Mouse (Mus musculus) stomach, embryonic 15.5 days (tissue): ENCODE measurements around the gene E430018J23Rik. TPM values are rescaled to one million over a fixed set of nuclear protein-coding genes. Genes with fewer than 3 reads are reported as not detected.
"Not testable (repeated sequence)": the region's sequence is repeated elsewhere in the genome, so short reads cannot be mapped to it uniquely, and the experiment has no call there.

Experiments
- ATAC-seq: fragments of 200-750 bp; cut with Nextera tagmentation; 2 replicates; pipeline ENCODE4 v1.8.0; 2017; ENCODE audit warnings: low read depth, moderate number of reproducible peaks, moderate TSS enrichment; ENCODE audit not compliant: insufficient read depth, low FRiP score
- H3K27ac ChIP-seq: fragments of 300-500 bp; sonication (generic); 2 replicates; pipeline ENCODE4 v1.5.1; 2015; ENCODE audit warnings: mild to moderate bottlenecking, inconsistent platforms
- H3K27me3 ChIP-seq: fragments of 300-500 bp; sonication (generic); replicated peaks from 2 replicates; pipeline ENCODE4 v1.6.1; 2015; ENCODE audit warnings: inconsistent platforms
- H3K36me3 ChIP-seq: fragments of 300-500 bp; sonication (generic); 2 replicates; pipeline ENCODE4 v1.6.1; 2015; ENCODE audit warnings: inconsistent platforms
- H3K4me1 ChIP-seq: fragments of 300-500 bp; sonication (generic); 2 replicates; pipeline ENCODE4 v1.6.1; 2015; ENCODE audit warnings: inconsistent platforms
- H3K4me2 ChIP-seq: fragments of 300-500 bp; sonication (generic); 2 replicates; pipeline ENCODE4 v1.6.1; 2015; ENCODE audit warnings: mild to moderate bottlenecking, inconsistent platforms
- H3K4me3 ChIP-seq: fragments of 300-500 bp; sonication (generic); replicated peaks from 2 replicates; pipeline ENCODE4 v1.5.1; 2015; ENCODE audit warnings: inconsistent platforms
- H3K9ac ChIP-seq: fragments of 300-500 bp; sonication (generic); 2 replicates; pipeline ENCODE4 v1.6.1; 2015; ENCODE audit warnings: inconsistent platforms
- H3K9me3 ChIP-seq: fragments of 300-500 bp; sonication (generic); 2 replicates; pipeline ENCODE4 v1.6.1; 2016; ENCODE audit warnings: inconsistent platforms
- WGBS: fragments of 180-500 bp; shearing (Covaris S2); methylation state at CpG from one replicate; pipeline ENCODE4 v1.1.7; 2015; 5-methylcytosine and 5-hydroxymethylcytosine counted together
- polyA plus RNA-seq: library from polyadenylated mRNA; unstranded; fragments of >200 nt; fragmentation: Nextera tagmentation; extraction: Ambion mirVana; gene quantifications from 2 replicates; pipeline ENCODE4 v1.2.1, GENCODE M21; 2015

Gene E430018J23Rik
- polyA plus RNA-seq, 1 experiment from 2014 or later: 6.3 TPM

- H3K9me3 ChIP-seq, H3K4me1 ChIP-seq, H3K9ac ChIP-seq, ATAC-seq, H3K27me3 ChIP-seq, H3K4me3 ChIP-seq, H3K36me3 ChIP-seq, H3K4me2 ChIP-seq, H3K27ac ChIP-seq: not testable (repeated sequence)
- 81% methylated on average over 3 of the region's 3 CpGs for WGBS
Observed at GRCm38 (mm10) chr7:127371870-127372269, 21.6 kb downstream of the E430018J23Rik start.

GRCm38 (mm10) chr7:127371213-127371612 lies 22.2 kb downstream of the E430018J23Rik start:
- Histone ChIP-seq H3K27ac (no peak overlapping the region), H3K4me1 (no peaks in the 10 kb centered on the region), H3K4me2 (no peak overlapping the region), H3K27me3 (no peaks in the 10 kb centered on the region), H3K4me3 (no peak overlapping the region), H3K9me3 (no peaks in the 10 kb centered on the region), H3K36me3 (peaks cover 9% of the 10 kb centered on the region; the same call in 1 of the 2 replicates), H3K9ac (no peak overlapping the region)
- 70% methylated on average over 2 of the region's 2 CpGs for WGBS
- no peak for ATAC-seq

GRCm38 (mm10) chr7:127366249-127366648 lies 27.2 kb downstream of the E430018J23Rik start:
- no peak for ATAC-seq
- WGBS: 87% methylated on average over 3 of the region's 3 CpGs
- Histone ChIP-seq H3K27me3 (0 out of 2 replicates have a peak, but pooled peaks cover 4% of the 10 kb centered on the region), H3K4me3 (no peak overlapping the region), H3K9me3 (no peaks in the 10 kb centered on the region), H3K36me3 (no peaks in the 10 kb centered on the region), H3K9ac (no peak overlapping the region), H3K27ac (no peak overlapping the region), H3K4me2 (no peak overlapping the region), H3K4me1 (peaks cover 6% of the 10 kb centered on the region)

- Histone ChIP-seq H3K27ac (no peak overlapping the region), H3K4me3 (peak overlapping the region; percentile 36; the same call in 1 of the 2 replicates), H3K27me3 (0 out of 2 replicates have a peak, but pooled peaks cover 4% of the 10 kb centered on the region), H3K4me1 (peaks cover 6% of the 10 kb centered on the region), H3K9me3 (no peaks in the 10 kb centered on the region), H3K9ac (no peak overlapping the region), H3K36me3 (no peaks in the 10 kb centered on the region), H3K4me2 (peak overlapping the region; percentile 74)
- 55% methylated on average over 4 of the region's 4 CpGs for WGBS
- ATAC-seq: no peak
Observed at GRCm38 (mm10) chr7:127364166-127364565, 29.3 kb downstream of the E430018J23Rik start.

GRCm38 (mm10) chr7:127363475-127363921 lies 29.9 kb downstream of the E430018J23Rik start:
- 3% methylated on average over 24 of the region's 24 CpGs for WGBS
- H3K27ac ChIP-seq: no peak overlapping the region

GRCm38 (mm10) chr7:127362418-127362817 lies 31.0 kb downstream of the E430018J23Rik start:
- not testable (repeated sequence) for H3K9me3 ChIP-seq, ATAC-seq, H3K27ac ChIP-seq, H3K36me3 ChIP-seq, H3K4me1 ChIP-seq, H3K9ac ChIP-seq, H3K27me3 ChIP-seq
- Histone ChIP-seq H3K4me2 (peak overlapping the region; percentile 37; the same call in 1 of the 2 replicates), H3K4me3 (peak overlapping the region; percentile 27)
- 22% methylated on average over 13 of the region's 13 CpGs for WGBS

More at GRCm38 (mm10) chr7:127363475-127363921, 29.9 kb downstream of the E430018J23Rik start:
- Histone ChIP-seq H3K4me1 (peaks cover 6% of the 10 kb centered on the region), H3K9ac (peak overlapping the region; percentile 37; the same call in 1 of the 2 replicates), H3K4me2 (peak overlapping the region; percentile 74), H3K27me3 (0 out of 2 replicates have a peak, but pooled peaks cover 4% of the 10 kb centered on the region), H3K4me3 (peak overlapping the region; percentile 36), H3K36me3 (no peaks in the 10 kb centered on the region), H3K9me3 (no peaks in the 10 kb centered on the region)
- peak; percentile 53; the same call in 1 of the 2 replicates for ATAC-seq

GRCm38 (mm10) chr7:127361449-127361848 lies 32.0 kb downstream of the E430018J23Rik start:
- Histone ChIP-seq H3K4me1 (peaks cover 6% of the 10 kb centered on the region), H3K36me3 (no peaks in the 10 kb centered on the region), H3K27ac (no peak overlapping the region), H3K27me3 (0 out of 2 replicates have a peak, but pooled peaks cover 4% of the 10 kb centered on the region), H3K9me3 (no peaks in the 10 kb centered on the region), H3K4me3 (no peak overlapping the region), H3K4me2 (no peak overlapping the region), H3K9ac (no peak overlapping the region)
- 30% methylated on average over 13 of the region's 13 CpGs for WGBS
- ATAC-seq: peak; percentile 65; the same call in 1 of the 2 replicates

GRCm38 (mm10) chr7:127360265-127360664 lies 33.2 kb downstream of the E430018J23Rik start:
- H3K36me3 ChIP-seq: no peaks in the 10 kb centered on the region
- H3K9ac ChIP-seq: no peak overlapping the region
- H3K4me2 ChIP-seq: no peak overlapping the region
- H3K9me3 ChIP-seq: no peaks in the 10 kb centered on the region
- H3K4me3 ChIP-seq: no peak overlapping the region
- peaks cover 6% of the 10 kb centered on the region for H3K4me1 ChIP-seq
- no peak overlapping the region for H3K27ac ChIP-seq
- WGBS: 51% methylated on average over 4 of the region's 4 CpGs
- H3K27me3 ChIP-seq: 0 out of 2 replicates have a peak, but pooled peaks cover 4% of the 10 kb centered on the region
- ATAC-seq: no peak

GRCm38 (mm10) chr7:127358472-127358871 lies 35.0 kb downstream of the E430018J23Rik start:
- ATAC-seq: no peak
- no peaks in the 10 kb centered on the region for H3K9me3 ChIP-seq
- 0 out of 2 replicates have a peak, but pooled peaks cover 2% of the 10 kb centered on the region for H3K27me3 ChIP-seq
- no peak overlapping the region for H3K4me2 ChIP-seq
- H3K36me3 ChIP-seq: no peaks in the 10 kb centered on the region
- peaks cover 2% of the 10 kb centered on the region for H3K4me1 ChIP-seq
- WGBS: 67% methylated on average over 4 of the region's 4 CpGs
- no peak overlapping the region for H3K9ac ChIP-seq
- no peak overlapping the region for H3K4me3 ChIP-seq
- no peak overlapping the region for H3K27ac ChIP-seq

GRCm38 (mm10) chr7:127357871-127358270 lies 35.6 kb downstream of the E430018J23Rik start:
- Histone ChIP-seq H3K4me2 (no peak overlapping the region), H3K4me1 (no peaks in the 10 kb centered on the region), H3K27me3 (no peaks in the 10 kb centered on the region), H3K36me3 (no peaks in the 10 kb centered on the region), H3K27ac (no peak overlapping the region), H3K9ac (no peak overlapping the region), H3K9me3 (no peaks in the 10 kb centered on the region), H3K4me3 (no peak overlapping the region)
- ATAC-seq: no peak
- 63% methylated on average over 2 of the region's 2 CpGs for WGBS

- H3K36me3 ChIP-seq: no peaks in the 10 kb centered on the region
- H3K9ac ChIP-seq: no peak overlapping the region
- no peak overlapping the region for H3K27ac ChIP-seq
- no peak overlapping the region for H3K4me2 ChIP-seq
- no peaks in the 10 kb centered on the region for H3K4me1 ChIP-seq
- H3K27me3 ChIP-seq: no peaks in the 10 kb centered on the region
- no peaks in the 10 kb centered on the region for H3K9me3 ChIP-seq
- 48% methylated on average over 3 of the region's 3 CpGs for WGBS
- ATAC-seq: no peak
- H3K4me3 ChIP-seq: no peak overlapping the region
Observed at GRCm38 (mm10) chr7:127355796-127356195, 37.6 kb downstream of the E430018J23Rik start.

- Histone ChIP-seq H3K36me3 (no peaks in the 10 kb centered on the region), H3K27ac (no peak overlapping the region), H3K27me3 (no peaks in the 10 kb centered on the region), H3K9ac (no peak overlapping the region), H3K4me1 (no peaks in the 10 kb centered on the region), H3K9me3 (no peaks in the 10 kb centered on the region), H3K4me2 (no peak overlapping the region), H3K4me3 (no peak overlapping the region)
- ATAC-seq: no peak
- WGBS: 79% methylated on average over 5 of the region's 5 CpGs
Observed at GRCm38 (mm10) chr7:127351230-127352004, 42.0 kb downstream of the E430018J23Rik start.
